Mouse (Mus musculus) B cell, adult 2 months (primary cell): ENCODE measurements at regions not wholly inside any gene's neighbourhood (a gene's known extent, or its start where the extent isn't known, plus 50 kb on each side); places are given as distances from the start of the nearest gene placed in this dataset.

Experiments used
- DNase-seq, 2 experiments: peaks; one replicate each; pipeline ENCODE4 v3.0.0; 2022

DNA sequence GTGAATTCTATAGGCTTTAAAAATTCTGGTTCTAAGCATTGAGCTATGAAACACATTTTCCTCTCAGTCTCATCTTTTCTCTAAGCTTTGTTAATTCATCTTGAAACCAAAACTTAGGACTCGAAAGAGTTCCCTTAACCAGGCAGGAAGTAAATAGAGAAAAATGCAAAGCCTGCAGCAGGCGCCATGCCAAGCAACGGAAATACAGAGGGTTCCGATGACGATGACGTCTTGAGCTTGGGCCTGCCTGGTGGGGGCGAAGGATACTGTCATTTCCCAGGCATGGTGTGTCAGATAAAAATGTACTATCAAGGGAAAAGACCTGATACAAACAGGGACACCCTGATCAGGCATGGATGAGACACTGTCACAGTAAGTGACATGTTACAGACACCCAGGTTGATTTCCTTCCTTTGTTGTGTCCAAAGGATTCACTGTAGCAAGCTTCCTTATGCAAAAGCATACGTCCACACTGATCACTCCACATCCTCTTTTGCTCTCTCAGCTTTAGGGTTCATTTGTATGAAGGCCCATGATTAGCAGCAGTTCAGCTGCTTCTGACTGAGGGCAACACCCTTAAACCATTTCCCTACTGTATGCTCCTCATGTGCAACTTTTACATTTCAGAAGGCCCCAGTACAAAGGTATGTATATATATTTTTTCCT is 135.0 kb downstream of the Cemip2 start:
- DNase-seq = peak; percentile 61 to 63

- no peak for DNase-seq
These were observed 135.8 kb downstream of the Cemip2 start for GRCm38 (mm10) chr19:21913748-21914611.

DNA sequence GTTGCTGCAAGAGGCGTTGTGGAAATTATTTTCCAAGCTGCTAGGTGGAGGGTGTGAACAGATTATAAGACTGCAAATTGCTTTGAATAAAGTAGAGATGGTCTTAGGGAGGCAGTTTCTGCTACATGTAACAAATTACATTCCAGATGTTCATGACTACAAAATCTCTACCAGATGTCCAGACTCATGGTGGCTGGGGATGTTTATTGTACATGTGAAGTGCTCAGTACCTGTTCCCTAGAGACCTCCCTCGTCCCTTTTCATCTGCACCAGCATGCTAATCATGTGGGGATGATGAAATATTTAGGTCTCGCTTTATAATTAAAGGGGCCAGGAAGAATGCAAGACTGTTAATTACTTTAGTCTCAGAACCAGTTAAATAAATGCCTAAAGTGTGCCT is 136.5 kb downstream of the Cemip2 start:
- DNase-seq = no peak

DNA sequence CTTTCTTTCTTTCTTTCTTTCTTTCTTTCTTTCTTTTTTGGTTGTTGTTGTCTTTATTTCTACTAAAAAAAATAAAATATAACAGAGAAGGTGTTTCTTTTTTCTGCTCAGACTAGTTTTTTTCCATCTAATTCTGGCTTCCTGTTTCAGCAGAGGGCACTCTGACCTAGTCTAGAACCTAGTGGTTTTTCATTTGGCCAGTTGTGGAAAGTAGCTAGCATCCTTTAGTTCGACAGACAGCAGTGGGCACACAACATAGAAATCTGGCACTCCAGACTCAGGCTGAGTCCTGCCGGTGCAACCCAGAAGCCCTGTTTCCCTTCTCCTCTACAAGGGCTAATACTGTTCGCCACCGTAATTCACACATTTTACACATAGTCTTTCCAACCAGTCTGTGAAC is 140.0 kb downstream of the Cemip2 start:
- DNase-seq = no peak

GRCm38 (mm10) chr19:21919074-21919473 is 140.9 kb downstream of the Cemip2 start:
- no peak for DNase-seq

GRCm38 (mm10) chr19:21940114-21940513 is 162.0 kb downstream of the Cemip2 start:
- no peak for DNase-seq

- no peak for DNase-seq
These were observed 163.6 kb downstream of the Cemip2 start for GRCm38 (mm10) chr19:21941720-21942119.

DNA sequence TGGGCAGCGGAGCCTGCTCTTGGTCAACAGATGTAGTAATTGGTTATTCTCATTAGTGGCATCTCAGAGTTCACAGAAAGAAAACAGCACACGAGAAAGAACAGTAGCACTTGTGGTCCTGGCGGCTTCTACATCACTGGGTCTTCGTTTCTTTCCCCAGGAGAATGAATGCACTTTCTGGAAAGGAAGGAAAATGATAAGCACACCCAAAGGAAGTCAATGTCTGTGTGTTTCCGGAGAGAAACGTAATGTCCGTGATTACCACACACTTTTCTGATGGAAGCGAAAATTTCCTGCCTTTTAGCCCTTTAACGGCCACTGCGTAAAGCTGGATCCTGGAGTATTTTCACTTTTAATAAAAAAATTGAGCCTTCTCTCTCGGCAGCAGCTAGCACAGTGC is 164.1 kb downstream of the Cemip2 start:
- DNase-seq = no peak

DNA sequence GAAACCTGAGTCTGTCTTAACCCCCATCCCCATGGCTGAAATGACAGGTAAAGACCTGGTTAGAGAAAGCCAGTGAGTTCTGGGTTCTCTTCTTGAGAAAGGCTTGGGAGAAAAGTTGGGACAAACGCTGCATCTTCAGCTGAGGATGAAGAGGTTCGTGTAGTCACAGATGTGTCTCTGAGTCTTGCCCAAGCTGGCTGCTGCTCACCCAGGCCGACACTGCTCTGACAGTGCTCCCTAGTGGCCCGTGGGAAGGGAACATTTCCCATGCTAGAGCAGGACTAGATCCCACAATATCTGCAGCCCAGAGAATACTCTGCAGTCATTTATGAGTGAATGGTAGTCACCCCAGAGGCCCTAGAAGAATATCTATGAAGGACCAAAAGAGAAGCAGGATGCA is 165.3 kb downstream of the Cemip2 start:
- peak; percentile 48 to 49 for DNase-seq

- DNase-seq = peak; percentile 53 to 56
These were observed 168.2 kb downstream of the Cemip2 start for GRCm38 (mm10) chr19:21946262-21946922.

GRCm38 (mm10) chr19:21948030-21948429 is 169.9 kb downstream of the Cemip2 start:
- peak; percentile 55 to 66 for DNase-seq

GRCm38 (mm10) chr19:21962635-21963034 is 176.2 kb upstream of the Trpm3 start:
- no peak for DNase-seq

GRCm38 (mm10) chr19:21989857-21990256 is 149.0 kb upstream of the Trpm3 start:
- no peak for DNase-seq

DNA sequence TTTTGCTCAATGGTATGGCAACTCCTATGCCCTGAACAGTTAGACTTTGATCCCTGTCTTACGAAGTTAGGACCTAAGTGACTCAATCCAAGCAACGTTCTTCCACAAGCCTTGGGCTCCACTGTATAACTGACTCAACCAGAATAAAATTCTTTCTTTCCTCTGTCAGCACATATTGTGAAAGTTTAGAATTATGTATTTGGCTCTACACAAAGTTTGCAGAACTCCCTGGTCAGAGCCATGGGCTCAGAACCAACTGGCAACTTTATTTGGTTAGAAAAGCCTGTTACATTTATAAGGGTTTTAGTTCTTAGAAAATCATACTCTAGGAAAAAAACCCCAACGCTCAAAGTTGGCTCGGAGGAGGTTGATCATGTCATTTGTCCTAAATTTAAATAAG is 147.9 kb upstream of the Trpm3 start:
- DNase-seq = no peak

GRCm38 (mm10) chr19:21991413-21991812 is 147.4 kb upstream of the Trpm3 start:
- DNase-seq = no peak

DNA sequence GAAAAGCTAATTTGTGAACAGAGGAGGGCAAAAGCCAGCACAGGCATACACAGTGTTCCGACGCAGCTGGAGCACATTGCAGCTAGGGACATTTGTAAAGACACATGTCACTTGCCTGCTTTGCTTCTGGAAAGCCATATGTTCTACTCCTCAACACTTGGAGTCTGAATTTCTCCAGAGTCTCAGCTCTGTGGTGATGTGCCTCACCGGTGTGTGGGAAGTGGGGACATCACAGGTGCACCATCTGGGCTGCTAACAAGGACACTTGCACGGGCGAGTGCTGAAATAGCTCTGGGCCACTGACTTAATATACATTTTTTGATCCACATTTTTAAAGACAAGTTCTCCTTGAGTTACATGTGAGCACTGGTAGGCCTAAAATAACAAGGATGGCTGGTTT is 139.2 kb upstream of the Trpm3 start:
- DNase-seq = no peak

GRCm38 (mm10) chr19:22008053-22008935 is 130.6 kb upstream of the Trpm3 start:
- no peak for DNase-seq

DNA sequence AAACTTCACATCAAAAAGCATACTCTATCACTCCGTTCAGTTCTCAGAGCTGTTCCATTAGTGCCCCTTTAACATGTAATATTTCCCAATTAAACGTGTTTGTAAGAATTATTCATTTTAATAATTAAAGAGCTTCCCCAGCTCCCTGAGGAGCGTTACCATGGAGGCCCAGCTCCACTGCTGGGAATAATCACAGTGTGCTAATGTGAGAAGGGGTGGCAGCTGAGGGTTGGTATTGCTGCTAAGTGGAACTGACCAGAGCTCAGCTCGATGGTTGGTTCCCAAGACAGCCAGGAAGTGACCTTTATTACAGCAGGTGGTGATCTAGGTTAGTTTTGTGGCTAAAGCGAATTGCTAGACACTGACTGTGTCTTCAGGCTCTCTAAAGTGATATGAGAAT is 128.6 kb upstream of the Trpm3 start:
- no peak for DNase-seq

GRCm38 (mm10) chr19:22015854-22016610 is 122.8 kb upstream of the Trpm3 start:
- DNase-seq = no peak

DNA sequence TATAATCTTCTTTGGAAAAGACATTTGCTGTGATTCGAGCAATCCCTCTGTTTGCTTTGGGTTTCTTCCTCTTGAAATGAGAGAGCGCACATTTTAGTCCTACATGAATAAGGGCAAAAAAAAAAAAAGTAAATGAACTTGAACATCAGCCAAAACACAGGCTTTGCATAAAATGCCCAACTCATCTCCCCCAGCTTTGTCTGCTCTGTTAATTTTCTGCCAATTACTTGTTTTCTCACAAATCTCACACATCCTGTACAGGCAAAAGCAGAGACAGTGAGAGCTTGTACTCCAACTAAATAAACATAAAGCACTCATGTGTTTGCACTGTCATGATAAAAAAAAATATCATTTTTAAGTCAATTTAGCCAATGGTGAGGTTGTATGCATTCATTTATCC is 121.4 kb upstream of the Trpm3 start:
- no peak for DNase-seq

- no peak for DNase-seq
These were observed 111.3 kb upstream of the Trpm3 start for GRCm38 (mm10) chr19:22027577-22027976.

DNA sequence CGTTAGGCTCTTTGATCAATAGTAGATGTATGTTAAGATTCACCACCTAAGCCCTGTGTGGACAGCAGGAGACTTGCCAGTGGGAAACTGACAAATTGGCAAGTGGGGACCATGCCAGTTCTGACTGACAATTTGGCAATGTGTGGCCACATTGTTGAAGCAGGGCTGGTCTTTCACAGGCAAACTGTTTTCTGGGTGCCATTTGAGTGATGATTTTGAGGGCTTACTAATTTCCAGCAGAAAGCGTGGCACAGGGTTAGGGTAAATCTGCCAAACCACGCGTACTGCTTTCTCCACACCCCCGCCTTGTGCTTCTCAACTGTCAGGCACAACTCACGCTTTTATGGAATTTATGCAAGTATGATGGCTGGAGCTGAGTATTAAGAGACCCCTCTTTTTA is 91.2 kb upstream of the Trpm3 start:
- DNase-seq = no peak
